Mouse (Mus musculus): ENCODE results near the gene Gtf2ird2. TPM values are rescaled to one million over a fixed set of nuclear protein-coding genes. Genes with fewer than 3 reads are reported as not detected.
A peak's percentile ranks its signal among the peaks of the same experiment; 100 is the strongest.

Gtf2ird2 gene
- polyA plus RNA-seq, 1 experiment from 2014 or later: 7.9 TPM

GRCm38 (mm10) chr5:134232568-134232967, 48.7 kb downstream of the Gtf2ird2 start:
- Histone ChIP-seq H3K4me2 (ENCODE audit: low read depth, severe bottlenecking) (no peak overlapping the region), H3K27me3 (ENCODE audit: control insufficient read depth, insufficient read depth, low read length) (no peaks in the 10 kb centered on the region), H3K4me1 (ENCODE audit: control insufficient read depth, insufficient read depth, low read length) (peaks cover 20% of the 10 kb centered on the region), H3K9ac (ENCODE audit: low read length) (no peak overlapping the region), H3K4me3 (ENCODE audit: low read depth, low read length) (no peak overlapping the region), H3K9me3 (ENCODE audit: control insufficient read depth, low read length) (no peaks in the 10 kb centered on the region), H3K36me3 (ENCODE audit: control insufficient read depth, insufficient read depth, low read length) (peaks cover 11% of the 10 kb centered on the region), H3K27ac (replicated peaks; ENCODE audit: low read depth, low read length) (no peak overlapping the region)
- DNase-seq (ENCODE audit: low spot score) (peak; percentile 48), ATAC-seq (ENCODE audit: insufficient number of reproducible peaks, low FRiP score, low TSS enrichment, low read depth) (no peak)
- WGBS: 22% methylated on average over 7 of the region's 7 CpGs

GRCm38 (mm10) chr5:134233244-134233651, 49.4 kb downstream of the Gtf2ird2 start:
- Histone ChIP-seq H3K4me1 (ENCODE audit: control insufficient read depth, insufficient read depth, low read length) (peaks cover 20% of the 10 kb centered on the region), H3K9ac (ENCODE audit: low read length) (no peak overlapping the region), H3K27ac (replicated peaks; ENCODE audit: low read depth, low read length) (no peak overlapping the region), H3K36me3 (ENCODE audit: control insufficient read depth, insufficient read depth, low read length) (peaks cover 16% of the 10 kb centered on the region), H3K4me3 (ENCODE audit: low read depth, low read length) (no peak overlapping the region), H3K27me3 (ENCODE audit: control insufficient read depth, insufficient read depth, low read length) (no peaks in the 10 kb centered on the region), H3K9me3 (ENCODE audit: control insufficient read depth, low read length) (no peaks in the 10 kb centered on the region), H3K4me2 (ENCODE audit: low read depth, severe bottlenecking) (no peak overlapping the region)
- no peak for ATAC-seq (ENCODE audit: insufficient number of reproducible peaks, low FRiP score, low TSS enrichment, low read depth)
- 52% methylated on average over 7 of the region's 7 CpGs for WGBS
- DNase-seq (ENCODE audit: low spot score): no peak

GRCm38 (mm10) chr5:134234205-134234604, 50.4 kb downstream of the Gtf2ird2 start:
- H3K4me1 ChIP-seq (ENCODE audit: control insufficient read depth, insufficient read depth, low read length): peaks cover 20% of the 10 kb centered on the region
- no peak overlapping the region for H3K4me3 ChIP-seq (ENCODE audit: low read depth, low read length)
- no peaks in the 10 kb centered on the region for H3K27me3 ChIP-seq (ENCODE audit: control insufficient read depth, insufficient read depth, low read length)
- H3K36me3 ChIP-seq (ENCODE audit: control insufficient read depth, insufficient read depth, low read length): peaks cover 22% of the 10 kb centered on the region
- H3K27ac ChIP-seq (replicated peaks; ENCODE audit: low read depth, low read length): 0 out of 2 replicates have a peak overlapping the region, but pooled peaks have one; percentile 8
- ATAC-seq (ENCODE audit: insufficient number of reproducible peaks, low FRiP score, low TSS enrichment, low read depth) (no peak), DNase-seq (ENCODE audit: low spot score) (no peak)
- H3K9me3 ChIP-seq (ENCODE audit: control insufficient read depth, low read length): no peaks in the 10 kb centered on the region
- H3K4me2 ChIP-seq (ENCODE audit: low read depth, severe bottlenecking): no peak overlapping the region
- 67% methylated on average over 2 of the region's 2 CpGs for WGBS
- no peak overlapping the region for H3K9ac ChIP-seq (ENCODE audit: low read length)

GRCm38 (mm10) chr5:134235111-134235510, 51.3 kb downstream of the Gtf2ird2 start:
- no peaks in the 10 kb centered on the region for H3K9me3 ChIP-seq (ENCODE audit: control insufficient read depth, low read length)
- H3K27me3 ChIP-seq (ENCODE audit: control insufficient read depth, insufficient read depth, low read length): no peaks in the 10 kb centered on the region
- DNase-seq (ENCODE audit: low spot score) (peak; percentile 49), ATAC-seq (ENCODE audit: insufficient number of reproducible peaks, low FRiP score, low TSS enrichment, low read depth) (no peak)
- peak overlapping the region; percentile 18; the same call in 1 of the 2 replicates for H3K9ac ChIP-seq (ENCODE audit: low read length)
- H3K27ac ChIP-seq (replicated peaks; ENCODE audit: low read depth, low read length): peak overlapping the region; percentile 64
- H3K36me3 ChIP-seq (ENCODE audit: control insufficient read depth, insufficient read depth, low read length): peaks cover 29% of the 10 kb centered on the region
- H3K4me1 ChIP-seq (ENCODE audit: control insufficient read depth, insufficient read depth, low read length): peaks cover 20% of the 10 kb centered on the region
- no peak overlapping the region for H3K4me2 ChIP-seq (ENCODE audit: low read depth, severe bottlenecking)
- 34% methylated on average over 6 of the region's 6 CpGs for WGBS
- H3K4me3 ChIP-seq (ENCODE audit: low read depth, low read length): no peak overlapping the region

GRCm38 (mm10) chr5:134236241-134236640, 52.4 kb downstream of the Gtf2ird2 start:
- WGBS: 92% methylated on average over 3 of the region's 3 CpGs
- no peak for ATAC-seq (ENCODE audit: insufficient number of reproducible peaks, low FRiP score, low TSS enrichment, low read depth)
- no peak for DNase-seq (ENCODE audit: low spot score)
- Histone ChIP-seq H3K9ac (ENCODE audit: low read length) (no peak overlapping the region), H3K36me3 (ENCODE audit: control insufficient read depth, insufficient read depth, low read length) (peaks cover 40% of the 10 kb centered on the region), H3K27me3 (ENCODE audit: control insufficient read depth, insufficient read depth, low read length) (no peaks in the 10 kb centered on the region), H3K27ac (replicated peaks; ENCODE audit: low read depth, low read length) (no peak overlapping the region), H3K4me1 (ENCODE audit: control insufficient read depth, insufficient read depth, low read length) (peaks cover 20% of the 10 kb centered on the region), H3K4me3 (ENCODE audit: low read depth, low read length) (no peak overlapping the region), H3K9me3 (ENCODE audit: control insufficient read depth, low read length) (no peaks in the 10 kb centered on the region), H3K4me2 (ENCODE audit: low read depth, severe bottlenecking) (no peak overlapping the region)

- Histone ChIP-seq H3K36me3 (ENCODE audit: control insufficient read depth, insufficient read depth, low read length) (peaks cover 45% of the 10 kb centered on the region), H3K4me2 (ENCODE audit: low read depth, severe bottlenecking) (no peak overlapping the region)
- 88% methylated on average over 6 of the region's 6 CpGs for WGBS
Measured at GRCm38 (mm10) chr5:134236796-134237195, 53.0 kb downstream of the Gtf2ird2 start.

GRCm38 (mm10) chr5:134237508-134237907, 53.7 kb downstream of the Gtf2ird2 start:
- Histone ChIP-seq H3K4me2 (ENCODE audit: low read depth, severe bottlenecking) (no peak overlapping the region), H3K4me3 (ENCODE audit: low read depth, low read length) (no peak overlapping the region), H3K9me3 (ENCODE audit: control insufficient read depth, low read length) (no peaks in the 10 kb centered on the region), H3K9ac (ENCODE audit: low read length) (no peak overlapping the region), H3K4me1 (ENCODE audit: control insufficient read depth, insufficient read depth, low read length) (peaks cover 17% of the 10 kb centered on the region), H3K27ac (replicated peaks; ENCODE audit: low read depth, low read length) (no peak overlapping the region), H3K27me3 (ENCODE audit: control insufficient read depth, insufficient read depth, low read length) (no peaks in the 10 kb centered on the region), H3K36me3 (ENCODE audit: control insufficient read depth, insufficient read depth, low read length) (peaks cover 51% of the 10 kb centered on the region)
- DNase-seq (ENCODE audit: low spot score) (no peak), ATAC-seq (ENCODE audit: insufficient number of reproducible peaks, low FRiP score, low TSS enrichment, low read depth) (no peak)
- 95% methylated on average over 11 of the region's 11 CpGs for WGBS

More at GRCm38 (mm10) chr5:134236796-134237195, 53.0 kb downstream of the Gtf2ird2 start:
- Histone ChIP-seq H3K9ac (ENCODE audit: low read length) (no peak overlapping the region), H3K4me3 (ENCODE audit: low read depth, low read length) (no peak overlapping the region), H3K27me3 (ENCODE audit: control insufficient read depth, insufficient read depth, low read length) (no peaks in the 10 kb centered on the region), H3K4me1 (ENCODE audit: control insufficient read depth, insufficient read depth, low read length) (peaks cover 20% of the 10 kb centered on the region), H3K9me3 (ENCODE audit: control insufficient read depth, low read length) (no peaks in the 10 kb centered on the region), H3K27ac (replicated peaks; ENCODE audit: low read depth, low read length) (no peak overlapping the region)
- ATAC-seq (ENCODE audit: insufficient number of reproducible peaks, low FRiP score, low TSS enrichment, low read depth): no peak
- no peak for DNase-seq (ENCODE audit: low spot score)

GRCm38 (mm10) chr5:134237936-134238760, 54.3 kb downstream of the Gtf2ird2 start:
- no peak for ATAC-seq (ENCODE audit: insufficient number of reproducible peaks, low FRiP score, low TSS enrichment, low read depth)
- 91% methylated on average over 28 of the region's 28 CpGs for WGBS

More at GRCm38 (mm10) chr5:134237936-134238760, 54.3 kb downstream of the Gtf2ird2 start:
- Histone ChIP-seq H3K27me3 (ENCODE audit: control insufficient read depth, insufficient read depth, low read length) (no peaks in the 10 kb centered on the region), H3K4me2 (ENCODE audit: low read depth, severe bottlenecking) (no peak overlapping the region), H3K36me3 (ENCODE audit: control insufficient read depth, insufficient read depth, low read length) (peaks cover 54% of the 10 kb centered on the region), H3K4me1 (ENCODE audit: control insufficient read depth, insufficient read depth, low read length) (peaks cover 15% of the 10 kb centered on the region), H3K9ac (ENCODE audit: low read length) (no peak overlapping the region), H3K27ac (replicated peaks; ENCODE audit: low read depth, low read length) (no peak overlapping the region), H3K9me3 (ENCODE audit: control insufficient read depth, low read length) (no peaks in the 10 kb centered on the region), H3K4me3 (ENCODE audit: low read depth, low read length) (no peak overlapping the region)
- no peak for DNase-seq (ENCODE audit: low spot score)
